Mouse (Mus musculus) neutrophil, adult 5-6 weeks (primary cell): ENCODE measurements around the gene Itpr1. TPM values are rescaled to one million over a fixed set of nuclear protein-coding genes. Genes with fewer than 3 reads are reported as not detected.

Source experiments
- ATAC-seq: fragments of 151-379, 151-347 bp; 2 replicates; pipeline ENCODE4 v1.8.0; 2017; ENCODE audit warnings: mild to moderate bottlenecking, moderate TSS enrichment; ENCODE audit not compliant: insufficient number of reproducible peaks, poor library complexity, low FRiP score, severe bottlenecking; ENCODE audit errors: extremely low read depth
- total RNA-seq: library from RNA; stranded (forward); fragments of 200-1000 nt; gene quantifications from 2 replicates; pipeline ENCODE4 v1.2.3, GENCODE M21; 2017

The Itpr1 gene
- total RNA-seq, 1 experiment from 2014 or later, result 223 TPM

- ATAC-seq, result no peak
Observed at GRCm38 (mm10) chr6:108413006-108413405, 200.1 kb downstream of the Itpr1 start.

- no peak for ATAC-seq
Observed at GRCm38 (mm10) chr6:108413593-108413992, 200.7 kb downstream of the Itpr1 start.

- ATAC-seq, result no peak
Observed at GRCm38 (mm10) chr6:108415847-108416246, 203.0 kb downstream of the Itpr1 start.

GRCm38 (mm10) chr6:108417508-108417907 is 204.6 kb downstream of the Itpr1 start:
- peak; percentile 74; the same call in 1 of the 2 replicates for ATAC-seq

- ATAC-seq, result no peak
Observed at GRCm38 (mm10) chr6:108418218-108418617, 205.3 kb downstream of the Itpr1 start.

- no peak for ATAC-seq
Observed at GRCm38 (mm10) chr6:108424749-108425584, 212.1 kb downstream of the Itpr1 start.

- peak; percentile 44; the same call in 1 of the 2 replicates for ATAC-seq
Observed at GRCm38 (mm10) chr6:108426789-108427188, 213.9 kb downstream of the Itpr1 start.

- no peak for ATAC-seq
Observed at GRCm38 (mm10) chr6:108428383-108428782, 215.5 kb downstream of the Itpr1 start.

GRCm38 (mm10) chr6:108429950-108430349 is 217.1 kb downstream of the Itpr1 start:
- ATAC-seq, result no peak

- ATAC-seq, result no peak
Observed at GRCm38 (mm10) chr6:108431193-108431592, 218.3 kb downstream of the Itpr1 start.

GRCm38 (mm10) chr6:108432836-108433235 is 219.9 kb downstream of the Itpr1 start:
- peak; percentile 67 for ATAC-seq

GRCm38 (mm10) chr6:108434816-108435215 is 221.9 kb downstream of the Itpr1 start:
- no peak for ATAC-seq

- no peak for ATAC-seq
Observed at GRCm38 (mm10) chr6:108435467-108435866, 222.6 kb downstream of the Itpr1 start.

- ATAC-seq, result no peak
Observed at GRCm38 (mm10) chr6:108436608-108437007, 223.7 kb downstream of the Itpr1 start.

- ATAC-seq, result no peak
Observed at GRCm38 (mm10) chr6:108441290-108441689, 228.4 kb downstream of the Itpr1 start.

- no peak for ATAC-seq
Observed at GRCm38 (mm10) chr6:108442291-108442690, 229.4 kb downstream of the Itpr1 start.

GRCm38 (mm10) chr6:108444435-108444834 is 231.5 kb downstream of the Itpr1 start:
- no peak for ATAC-seq

- ATAC-seq, result no peak; the same call in 1 of the 2 replicates
Observed at GRCm38 (mm10) chr6:108445006-108445405, 232.1 kb downstream of the Itpr1 start.

GRCm38 (mm10) chr6:108446766-108447165 is 233.9 kb downstream of the Itpr1 start:
- ATAC-seq, result no peak

- ATAC-seq, result no peak
Observed at GRCm38 (mm10) chr6:108447179-108447845, 234.4 kb downstream of the Itpr1 start.
